Mouse (Mus musculus) embryo, embryonic 11 days (tissue): Measurements from ENCODE around the gene Lipe.
"Not testable (repeated sequence)": the region's sequence is repeated elsewhere in the genome, so short reads cannot be mapped to it uniquely, and the experiment has no call there.

Experiments
- DNase-seq: peaks from one replicate; pipeline ENCODE4 v3.0.0-alpha.2; 2015

Lipe gene

GRCm38 (mm10) chr7:25411861-25412260 lies 13.4 kb upstream of the Lipe start:
- DNase-seq, result no peak

GRCm38 (mm10) chr7:25410969-25411615 lies 12.6 kb upstream of the Lipe start:
- DNase-seq, result no peak

- DNase-seq, result peak; percentile 65
Measured at GRCm38 (mm10) chr7:25409114-25409760, 10.7 kb upstream of the Lipe start.

GRCm38 (mm10) chr7:25406468-25406867 lies 8.0 kb upstream of the Lipe start:
- DNase-seq, result no peak

GRCm38 (mm10) chr7:25402671-25403101 lies 4.2 kb upstream of the Lipe start:
- DNase-seq, result peak; percentile 76

- peak; percentile 26 for DNase-seq
Measured at GRCm38 (mm10) chr7:25401986-25402385, 3.5 kb upstream of the Lipe start.

GRCm38 (mm10) chr7:25401551-25401950 lies 3.0 kb upstream of the Lipe start:
- peak; percentile 68 for DNase-seq

- not testable (repeated sequence) for DNase-seq
Measured at GRCm38 (mm10) chr7:25399028-25399427, 518 bp upstream of the Lipe start.

GRCm38 (mm10) chr7:25396621-25397020 lies 1.9 kb downstream of the Lipe start:
- no peak for DNase-seq

- DNase-seq, result peak; percentile 96
Measured at GRCm38 (mm10) chr7:25395558-25396521, 2.7 kb downstream of the Lipe start.

GRCm38 (mm10) chr7:25395186-25395557 lies 3.3 kb downstream of the Lipe start:
- DNase-seq, result peak; percentile 21

GRCm38 (mm10) chr7:25394754-25395153 lies 3.8 kb downstream of the Lipe start:
- no peak for DNase-seq

- no peak for DNase-seq
Measured at GRCm38 (mm10) chr7:25393451-25394210, 4.9 kb downstream of the Lipe start.

GRCm38 (mm10) chr7:25392851-25393250 lies 5.7 kb downstream of the Lipe start:
- no peak for DNase-seq

- no peak for DNase-seq
Measured at GRCm38 (mm10) chr7:25391856-25392453, 6.6 kb downstream of the Lipe start.

GRCm38 (mm10) chr7:25390986-25391385 lies 7.5 kb downstream of the Lipe start:
- no peak for DNase-seq

- DNase-seq, result no peak
Measured at GRCm38 (mm10) chr7:25390054-25390770, 8.3 kb downstream of the Lipe start.

- no peak for DNase-seq
Measured at GRCm38 (mm10) chr7:25388916-25389315, 9.6 kb downstream of the Lipe start.

GRCm38 (mm10) chr7:25387811-25388440 lies 10.6 kb downstream of the Lipe start:
- no peak for DNase-seq

GRCm38 (mm10) chr7:25385850-25386555 lies 12.5 kb downstream of the Lipe start:
- no peak for DNase-seq
